Mouse (Mus musculus) small intestine, adult 2 months (tissue): ENCODE measurements at regions not wholly inside any gene's neighbourhood (a gene's known extent, or its start where the extent isn't known, plus 50 kb on each side); places are given as distances from the start of the nearest gene placed in this dataset.

Experiments used
- CTCF ChIP-seq: fragments of 200-500 bp; IDR thresholded peaks from 2 replicates; pipeline ENCODE4 v1.5.1; 2012; ENCODE audit warnings: low read depth, mild to moderate bottlenecking, control low read depth, inconsistent platforms, low read length, moderate library complexity, mixed read lengths; ENCODE audit not compliant: insufficient replicate concordance, insufficient read length; ENCODE audit errors: extremely low read depth
- POLR2A ChIP-seq: fragments of 200-500 bp; IDR thresholded peaks from 2 replicates; pipeline ENCODE4 v1.6.1; 2012; ENCODE audit warnings: low read depth, mild to moderate bottlenecking, control low read depth, inconsistent platforms, low read length, moderate library complexity

DNA sequence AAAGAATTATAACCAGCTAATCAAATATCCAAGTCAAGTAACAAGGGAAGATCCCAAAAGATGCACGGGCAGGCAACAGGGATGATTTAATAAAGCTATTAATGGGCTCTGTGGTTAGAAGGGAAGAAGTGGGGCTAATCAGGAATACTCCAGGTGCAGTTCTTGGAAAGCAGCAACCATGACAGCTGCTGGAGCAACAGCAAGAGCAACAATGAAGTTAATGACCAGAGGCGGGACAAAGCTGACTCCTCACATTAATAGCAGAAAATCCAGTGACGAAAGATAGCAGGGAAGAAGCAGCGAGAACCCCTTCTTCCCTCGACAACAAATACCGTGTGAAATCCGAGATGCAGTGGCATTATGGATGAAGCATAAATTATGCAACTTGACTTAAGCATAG, 89.9 kb upstream of the Plppr4 start:
- TF ChIP-seq CTCF (no peak), POLR2A (no peak)
